Mouse (Mus musculus) splenic B cell, adult 2 months (primary cell): ENCODE measurements around the gene Gm525.
"Not testable (repeated sequence)": the region's sequence is repeated elsewhere in the genome, so short reads cannot be mapped to it uniquely, and the experiment has no call there.

Experiments
- DNase-seq: peaks from one replicate; pipeline ENCODE4 v3.0.0-alpha.2; 2011; ENCODE audit warnings: low read depth, low spot score
- H3K27me3 ChIP-seq: 2 replicates; pipeline ENCODE4 v1.6.1; 2012; ENCODE audit warnings: mild to moderate bottlenecking, low read length, moderate library complexity, mixed read lengths; ENCODE audit not compliant: control insufficient read depth, poor library complexity, insufficient read depth, severe bottlenecking
- H3K36me3 ChIP-seq: 2 replicates; pipeline ENCODE4 v1.6.1; 2012; ENCODE audit warnings: mild to moderate bottlenecking, low read length, moderate library complexity, mixed read lengths; ENCODE audit not compliant: control insufficient read depth, poor library complexity, insufficient read depth, severe bottlenecking

The Gm525 gene

GRCm38 (mm10) chr11:89097292-89097691 lies 23.7 kb downstream of the Gm525 start:
- H3K36me3 ChIP-seq, DNase-seq, H3K27me3 ChIP-seq: not testable (repeated sequence)

DNA sequence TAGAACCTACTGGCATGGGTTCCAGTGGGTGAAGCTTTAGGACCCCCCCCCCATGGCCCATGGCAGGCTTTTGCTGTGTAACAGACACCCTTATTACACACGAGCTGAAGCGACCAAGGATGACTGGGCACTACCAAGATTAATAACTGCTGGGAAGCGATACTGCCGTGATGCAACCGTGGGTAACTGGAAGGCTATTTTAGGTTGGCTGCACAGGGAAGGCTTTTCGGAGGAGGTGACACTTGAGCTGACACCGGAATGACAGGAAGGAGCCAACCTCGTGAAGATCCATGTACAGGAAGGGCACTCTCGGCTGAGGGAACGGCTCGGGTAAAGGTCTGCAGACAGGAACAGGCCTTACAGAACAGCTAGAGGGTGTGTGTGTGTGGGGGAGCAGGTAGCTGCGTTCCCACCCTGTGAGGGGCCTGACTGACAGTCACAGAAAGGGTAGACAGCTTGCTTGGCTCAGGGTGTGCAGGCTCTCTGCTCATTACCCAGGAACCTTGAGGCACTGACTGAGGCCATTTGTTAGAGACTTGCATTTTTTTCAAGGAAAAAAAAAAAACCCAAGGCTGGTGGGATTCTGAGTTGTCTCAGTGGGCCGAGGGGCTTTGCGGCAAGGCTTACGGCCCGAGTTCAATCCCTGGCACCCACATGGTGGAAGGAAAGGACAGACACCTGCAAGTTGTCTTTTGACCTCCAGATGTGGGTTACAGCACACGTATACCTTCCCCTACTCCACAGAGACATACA lies 24.6 kb downstream of the Gm525 start:
- H3K27me3 ChIP-seq, result no peaks in the 10 kb centered on the region
- DNase-seq, result no peak
- no peaks in the 10 kb centered on the region; the same call in 1 of the 2 replicates for H3K36me3 ChIP-seq

GRCm38 (mm10) chr11:89098930-89099329 lies 25.3 kb downstream of the Gm525 start:
- H3K36me3 ChIP-seq, result no peaks in the 10 kb centered on the region; the same call in 1 of the 2 replicates
- H3K27me3 ChIP-seq, result no peaks in the 10 kb centered on the region
- no peak for DNase-seq

DNA sequence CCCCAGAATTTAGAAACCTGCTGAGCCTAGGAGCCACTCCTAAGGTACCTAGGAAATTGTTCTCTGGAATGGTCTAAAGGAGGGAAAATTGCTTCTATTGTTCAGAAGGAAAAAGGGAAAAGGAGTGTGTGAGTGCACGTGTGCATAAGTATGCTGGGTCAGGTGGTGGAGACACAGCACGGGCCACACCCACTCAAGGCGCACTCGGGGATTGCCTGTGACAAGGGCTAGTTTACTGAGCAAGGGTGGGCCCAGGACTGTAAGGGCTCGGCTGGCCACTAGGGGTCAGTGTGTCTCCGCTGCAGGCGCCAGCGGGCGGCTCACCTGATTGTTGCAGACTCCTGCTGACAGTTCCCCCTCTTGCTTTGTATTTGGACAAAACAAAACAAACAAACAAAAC lies 26.8 kb downstream of the Gm525 start:
- no peaks in the 10 kb centered on the region; the same call in 1 of the 2 replicates for H3K36me3 ChIP-seq
- H3K27me3 ChIP-seq, result no peaks in the 10 kb centered on the region
- DNase-seq, result peak; percentile 94

GRCm38 (mm10) chr11:89100826-89101321 lies 27.2 kb downstream of the Gm525 start:
- DNase-seq, result no peak
- no peaks in the 10 kb centered on the region; the same call in 1 of the 2 replicates for H3K36me3 ChIP-seq

GRCm38 (mm10) chr11:89103166-89103565 lies 29.5 kb downstream of the Gm525 start:
- Histone ChIP-seq H3K27me3 (no peaks in the 10 kb centered on the region), H3K36me3 (no peaks in the 10 kb centered on the region)
- DNase-seq, result no peak

More at GRCm38 (mm10) chr11:89100826-89101321, 27.2 kb downstream of the Gm525 start:
- H3K27me3 ChIP-seq, result no peaks in the 10 kb centered on the region

GRCm38 (mm10) chr11:89105211-89105610 lies 31.6 kb downstream of the Gm525 start:
- no peak for DNase-seq
- H3K27me3 ChIP-seq, result no peaks in the 10 kb centered on the region
- no peaks in the 10 kb centered on the region for H3K36me3 ChIP-seq

GRCm38 (mm10) chr11:89105823-89106222 lies 32.2 kb downstream of the Gm525 start:
- DNase-seq, result peak; percentile 36
- Histone ChIP-seq H3K27me3 (no peaks in the 10 kb centered on the region), H3K36me3 (no peaks in the 10 kb centered on the region)

DNA sequence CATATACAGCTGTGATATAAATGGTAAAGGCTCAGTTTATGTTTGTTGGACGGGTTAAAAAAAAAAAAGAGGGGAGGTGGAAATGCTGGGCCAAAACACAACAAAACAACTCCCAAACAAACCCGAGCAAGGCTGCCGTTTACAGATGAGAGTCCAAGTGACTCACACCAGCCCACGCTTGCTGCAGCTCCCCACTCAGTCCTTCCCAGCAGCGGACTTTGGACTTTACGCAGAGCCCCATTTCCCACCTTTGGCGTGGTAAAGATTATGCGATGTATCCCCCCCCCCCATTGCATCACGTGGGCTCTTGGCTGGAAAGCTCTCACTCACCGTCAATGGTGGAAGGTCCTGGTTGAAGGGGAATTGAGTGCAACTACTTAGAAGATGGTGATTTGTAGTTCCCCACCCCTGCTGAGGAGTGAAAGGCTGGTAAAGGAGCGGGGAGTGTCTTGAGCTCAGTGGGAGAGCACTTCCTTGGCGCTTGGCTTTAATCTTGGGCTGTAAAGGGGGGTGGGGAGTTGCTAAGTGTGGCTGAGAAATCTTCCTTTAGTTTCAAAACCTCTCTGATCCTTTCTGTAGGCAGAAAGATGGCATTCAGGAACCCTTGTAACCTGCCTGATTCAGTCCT lies 33.7 kb downstream of the Gm525 start:
- H3K36me3 ChIP-seq, result no peaks in the 10 kb centered on the region
- H3K27me3 ChIP-seq, result no peaks in the 10 kb centered on the region
- no peak for DNase-seq

DNA sequence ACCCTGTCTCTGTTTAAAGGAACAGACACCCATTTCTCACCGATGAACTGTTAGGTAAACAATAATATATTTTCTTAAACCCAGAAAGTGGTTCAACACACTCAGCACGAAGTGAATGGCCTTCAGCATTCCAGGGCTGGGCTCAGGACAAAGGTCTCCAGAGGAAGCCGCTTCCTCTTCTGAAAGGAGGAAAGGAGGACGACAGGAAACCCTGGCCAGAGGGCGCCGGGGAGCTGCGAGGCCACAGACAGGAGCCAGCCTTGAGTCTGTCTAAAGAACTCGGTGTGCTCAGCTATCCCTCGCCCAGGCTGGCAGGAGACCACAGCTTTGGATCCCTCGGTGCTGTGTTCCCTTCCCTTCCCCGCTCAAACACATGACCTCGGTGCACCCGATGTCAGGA lies 50.8 kb downstream of the Gm525 start:
- DNase-seq, result no peak
- Histone ChIP-seq H3K36me3 (no peaks in the 10 kb centered on the region), H3K27me3 (no peaks in the 10 kb centered on the region)

- no peak for DNase-seq
- Histone ChIP-seq H3K36me3 (no peaks in the 10 kb centered on the region), H3K27me3 (no peaks in the 10 kb centered on the region)
Observed at GRCm38 (mm10) chr11:89130856-89131255, 57.2 kb downstream of the Gm525 start.

DNA sequence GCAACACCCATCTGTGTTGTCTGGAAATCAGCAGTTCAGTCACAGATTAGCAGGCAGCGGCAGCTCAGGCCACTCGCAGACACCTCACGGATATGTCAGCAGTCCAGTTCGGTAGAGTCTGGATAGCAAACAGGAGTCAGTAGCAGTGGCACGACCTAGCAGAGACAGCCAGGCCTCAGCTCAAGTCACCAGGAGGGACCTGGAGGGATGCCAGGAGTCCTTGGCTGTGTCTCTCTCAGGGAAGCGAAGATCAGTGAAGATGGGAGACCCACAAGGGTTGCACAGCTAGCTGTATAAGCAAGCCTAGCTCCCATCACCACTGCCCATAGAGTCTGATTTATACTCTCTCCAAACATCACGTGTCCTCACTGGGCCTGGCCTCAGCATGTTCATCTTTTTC lies 58.8 kb downstream of the Gm525 start:
- Histone ChIP-seq H3K36me3 (no peaks in the 10 kb centered on the region), H3K27me3 (no peaks in the 10 kb centered on the region)
- DNase-seq, result no peak

DNA sequence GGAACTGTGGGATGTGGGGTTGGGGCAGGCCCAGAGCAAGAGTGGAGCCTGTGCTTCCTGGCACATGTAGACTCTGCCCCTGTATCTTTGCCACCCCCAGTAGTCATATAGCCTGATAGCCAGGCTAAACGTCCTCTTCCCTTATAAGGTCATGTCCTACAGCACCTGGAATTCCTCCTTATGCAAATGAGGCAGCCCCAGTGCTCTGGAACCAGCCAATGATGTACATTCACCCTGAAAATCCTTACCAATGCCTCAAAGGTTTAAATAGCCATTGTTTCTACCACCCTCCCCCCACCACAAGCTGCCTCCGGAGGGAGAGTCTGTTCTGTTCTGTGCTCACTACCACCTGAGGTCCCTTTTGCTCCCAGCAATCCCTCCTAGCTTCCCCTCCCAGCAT lies 60.6 kb downstream of the Gm525 start:
- H3K36me3 ChIP-seq, result no peaks in the 10 kb centered on the region
- DNase-seq, result no peak
- H3K27me3 ChIP-seq, result no peaks in the 10 kb centered on the region

DNA sequence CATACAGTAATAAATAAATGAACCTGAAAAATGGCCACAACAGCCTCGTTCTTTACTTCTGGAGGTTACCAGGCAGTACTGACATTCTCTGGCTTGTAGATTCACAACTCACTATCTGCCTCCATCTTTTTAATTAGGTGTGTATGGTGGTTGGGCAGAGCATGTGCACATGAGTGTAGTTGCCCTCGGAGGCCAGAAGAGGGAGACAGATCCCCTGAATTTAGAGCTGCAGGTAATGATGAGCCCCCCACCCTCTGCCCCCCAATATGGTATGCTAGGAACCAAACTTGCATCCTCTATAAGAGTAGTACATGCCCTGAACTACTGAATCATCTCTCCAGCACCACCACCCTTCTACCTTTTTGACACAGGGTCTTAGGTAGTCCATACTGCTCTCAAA lies 64.3 kb downstream of the Gm525 start:
- DNase-seq, result no peak
- H3K36me3 ChIP-seq, result no peaks in the 10 kb centered on the region
- H3K27me3 ChIP-seq, result no peaks in the 10 kb centered on the region
